Mouse (Mus musculus) stomach, postnatal 0 days (tissue): ENCODE measurements around the gene Adgrg5.

Experiments used
- CTCF ChIP-seq: IDR thresholded peaks from 2 replicates; pipeline ENCODE4 v1.5.1; 2016; ENCODE audit warnings: antibody characterized with exemption, low read depth, mild to moderate bottlenecking, moderate library complexity
- EP300 ChIP-seq: optimal IDR thresholded peaks from 2 replicates; pipeline ENCODE3; 2016; ENCODE audit warnings: antibody characterized with exemption

- TF ChIP-seq CTCF = no peak
- TF ChIP-seq EP300 = no peak
Observed at GRCm38 (mm10) chr8:94945185-94945584, 21.7 kb downstream of the Adgrg5 start.
